Mouse (Mus musculus): ENCODE results near the gene Slc2a8. TPM values are rescaled to one million over a fixed set of nuclear protein-coding genes. Genes with fewer than 3 reads are reported as not detected.

Slc2a8 gene
- polyA plus RNA-seq, 1 experiment from 2014 or later, result 19.0 TPM

DNA sequence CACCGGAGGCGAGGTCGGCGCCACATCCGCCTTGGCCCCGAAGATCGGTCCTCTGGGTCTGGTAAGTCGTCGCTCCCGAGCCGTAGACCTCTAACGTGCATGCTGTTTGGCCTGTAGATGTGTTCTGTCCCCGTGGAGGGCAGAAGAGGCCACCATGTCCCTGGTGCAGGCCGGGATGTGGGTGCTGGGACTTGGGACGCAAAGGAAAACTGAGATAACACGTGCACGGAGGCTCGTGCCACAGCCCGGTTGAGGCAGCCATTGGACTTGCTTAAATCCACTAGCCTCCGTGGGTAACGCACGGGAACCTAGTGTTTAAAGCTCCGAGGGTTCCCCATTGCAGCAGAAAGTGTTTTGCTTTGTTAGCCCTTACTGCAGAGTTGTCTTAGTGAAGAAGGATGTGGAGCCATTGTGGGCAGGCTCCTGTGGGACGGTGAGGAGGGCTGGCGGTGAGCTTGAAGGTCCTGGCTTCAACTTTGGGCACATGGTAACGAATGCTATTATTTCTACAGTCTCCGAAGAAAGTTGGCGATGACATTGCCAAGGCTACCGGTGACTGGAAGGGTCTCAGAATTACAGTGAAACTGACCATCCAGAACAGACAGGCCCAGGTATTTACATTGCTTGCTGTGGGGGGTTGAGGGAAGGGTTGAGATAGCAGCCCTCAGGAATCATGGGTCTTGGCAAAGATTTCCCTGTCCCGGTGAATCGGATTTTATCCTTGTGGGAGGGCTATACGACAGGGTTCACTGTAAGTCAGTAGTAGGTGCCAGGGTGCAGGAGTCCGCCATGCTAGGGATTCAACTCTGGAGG is 19.6 kb downstream of the Slc2a8 start:
- peak overlapping the region; percentile 98 for H3K9ac ChIP-seq
- peaks cover 44% of the 10 kb centered on the region for H3K36me3 ChIP-seq
- H3K4me3 ChIP-seq, result peak overlapping the region; percentile 87
- no peak for ATAC-seq (ENCODE audit: extremely low read depth, insufficient number of reproducible peaks, low FRiP score, low TSS enrichment)
- H3K27ac ChIP-seq (replicated peaks), result peak overlapping the region; percentile 89
- WGBS, result 1% methylated on average over 33 of the region's 33 CpGs
- H3K4me1 ChIP-seq, result peaks cover 48% of the 10 kb centered on the region
- H3K9me3 ChIP-seq, result no peaks in the 10 kb centered on the region
- peak overlapping the region; percentile 87 for H3K4me2 ChIP-seq
- H3K27me3 ChIP-seq (replicated peaks), result no peaks in the 10 kb centered on the region

DNA sequence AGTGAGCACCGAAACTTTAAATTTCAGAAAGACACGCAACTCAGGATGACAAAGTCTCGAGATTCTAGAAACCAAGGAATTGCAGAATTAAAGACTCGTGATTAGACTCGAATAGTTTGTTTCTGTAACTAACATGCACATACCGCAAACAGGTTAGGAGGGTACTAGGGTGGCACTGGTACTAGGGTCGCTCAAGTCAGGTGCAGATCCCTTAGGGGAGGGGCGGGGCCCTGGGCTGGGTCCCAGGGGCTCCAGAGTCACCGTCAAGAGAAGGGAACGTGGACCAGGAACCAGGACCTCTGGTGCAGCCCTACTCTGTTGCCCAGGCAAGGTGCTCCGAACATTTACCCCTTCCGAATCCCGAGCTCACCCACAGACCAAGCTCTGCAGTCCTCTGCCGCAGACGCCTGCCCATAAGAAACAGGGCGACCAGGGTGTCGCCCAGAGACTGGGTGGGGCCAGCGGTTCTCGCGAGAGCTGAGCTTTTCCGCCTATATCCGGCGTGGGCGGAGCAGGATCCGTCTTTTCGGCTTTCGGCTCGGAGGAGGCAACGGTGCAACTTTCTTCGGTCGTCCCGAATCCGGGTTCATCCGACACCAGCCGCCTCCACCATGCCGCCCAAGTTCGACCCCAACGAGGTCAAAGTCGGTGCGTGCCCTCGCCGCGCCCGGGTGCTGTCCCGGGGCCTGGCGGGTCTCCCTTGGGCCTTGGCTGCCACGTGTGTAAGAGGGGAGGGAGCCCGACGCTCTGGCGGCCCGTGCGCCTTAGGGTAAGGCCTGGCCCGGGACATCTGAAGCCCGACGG is 20.5 kb downstream of the Slc2a8 start, which contains the start of the genes Rpl12 and Lrsam1:
TSS of gene Rpl12 (plus strand) at position 368 of the 804 bp plus-strand sequence.
TSS of gene Lrsam1 (minus strand) at position 423 of the 804 bp plus-strand sequence.
- Histone ChIP-seq H3K9ac (peak within 1 kb of the TSS; percentile 98), H3K27ac (replicated peaks) (peak within 1 kb of the TSS; percentile 89), H3K9me3 (no peaks in the 10 kb centered on the region), H3K4me3 (peak within 1 kb of the TSS; percentile 87), H3K4me2 (peak within 1 kb of the TSS; percentile 87), H3K36me3 (peaks cover 53% of the 10 kb centered on the region), H3K27me3 (replicated peaks) (no peaks in the 10 kb centered on the region), H3K4me1 (peaks cover 47% of the 10 kb centered on the region)
- ATAC-seq (ENCODE audit: extremely low read depth, insufficient number of reproducible peaks, low FRiP score, low TSS enrichment), result peak; percentile 83
- WGBS, result 3% methylated on average over 55 of the region's 55 CpGs

DNA sequence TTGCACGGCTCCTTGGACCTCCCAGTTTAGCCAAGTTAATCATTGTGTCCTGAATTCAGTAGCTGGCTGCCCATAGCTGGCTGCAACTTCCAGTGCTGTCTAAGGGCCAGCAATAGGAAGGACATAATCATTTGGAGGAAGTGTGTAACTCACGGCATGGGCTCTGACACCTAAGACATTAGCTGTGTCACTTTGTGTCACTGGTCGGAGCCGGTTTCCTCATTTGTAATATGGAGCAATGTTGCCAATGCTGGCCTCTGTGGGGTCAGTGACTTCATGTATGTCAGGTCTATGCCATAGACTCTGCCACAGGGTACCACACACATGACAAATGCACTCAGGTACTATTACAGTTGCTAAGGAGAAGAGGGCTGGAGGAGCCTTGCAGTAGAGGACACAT is 21.6 kb downstream of the Slc2a8 start:
- peak overlapping the region; percentile 98 for H3K9ac ChIP-seq
- H3K36me3 ChIP-seq, result peaks cover 64% of the 10 kb centered on the region
- H3K27ac ChIP-seq (replicated peaks), result no peak overlapping the region
- H3K4me1 ChIP-seq, result peaks cover 37% of the 10 kb centered on the region
- H3K9me3 ChIP-seq, result no peaks in the 10 kb centered on the region
- WGBS, result 81% methylated on average over 4 of the region's 4 CpGs
- no peak for ATAC-seq (ENCODE audit: extremely low read depth, insufficient number of reproducible peaks, low FRiP score, low TSS enrichment)
- H3K4me3 ChIP-seq, result peak overlapping the region; percentile 87; the same call in 1 of the 2 replicates
- H3K27me3 ChIP-seq (replicated peaks), result no peaks in the 10 kb centered on the region
- H3K4me2 ChIP-seq, result peak overlapping the region; percentile 87

DNA sequence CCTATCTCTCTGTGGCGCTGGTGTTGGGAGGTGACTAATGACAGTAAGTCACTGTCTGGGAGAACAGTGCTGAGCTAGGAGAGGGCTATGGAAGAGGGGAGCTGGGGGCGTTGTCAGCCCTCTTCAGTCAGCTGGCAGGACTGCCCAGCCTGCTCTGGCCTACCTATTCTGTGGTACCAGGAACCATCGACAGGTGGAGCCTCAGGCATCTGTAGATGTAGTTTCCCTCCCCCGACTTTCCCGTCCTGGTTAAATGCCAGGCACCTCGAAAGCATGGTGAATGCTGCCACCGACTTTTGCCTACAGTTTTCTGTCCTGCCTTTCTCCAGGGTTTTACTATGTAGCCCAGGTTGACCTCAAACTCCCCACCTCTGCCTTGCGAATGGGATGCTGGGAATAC is 24.5 kb downstream of the Slc2a8 start:
- WGBS, result 53% methylated on average over 8 of the region's 8 CpGs
- H3K27me3 ChIP-seq (replicated peaks), result no peaks in the 10 kb centered on the region
- no peak overlapping the region for H3K4me2 ChIP-seq
- H3K27ac ChIP-seq (replicated peaks), result no peak overlapping the region
- no peak overlapping the region for H3K4me3 ChIP-seq
- H3K9me3 ChIP-seq, result peaks cover 3% of the 10 kb centered on the region; the same call in 1 of the 2 replicates
- H3K9ac ChIP-seq, result no peak overlapping the region
- no peak for ATAC-seq (ENCODE audit: extremely low read depth, insufficient number of reproducible peaks, low FRiP score, low TSS enrichment)
- H3K36me3 ChIP-seq, result peaks cover 61% of the 10 kb centered on the region
- H3K4me1 ChIP-seq, result peaks cover 10% of the 10 kb centered on the region

DNA sequence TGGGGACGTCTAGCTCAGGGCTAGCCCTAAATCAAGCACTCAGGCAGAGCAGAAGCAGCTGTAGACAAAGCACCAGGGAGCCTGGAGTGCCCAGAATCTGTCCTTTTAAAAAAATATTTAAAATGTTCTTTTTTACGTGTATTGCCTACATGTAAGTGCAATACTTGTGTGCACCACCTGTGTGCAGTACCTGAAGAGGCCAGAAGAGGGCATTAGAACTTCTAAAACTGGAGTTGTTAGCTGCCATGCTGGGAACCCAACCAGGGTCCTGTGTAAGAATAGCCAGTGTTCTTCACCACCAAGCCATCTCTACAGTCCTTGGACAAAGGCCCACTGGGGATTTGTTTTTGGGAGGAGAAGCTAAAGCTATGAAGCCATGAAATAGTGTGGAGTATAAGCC is 27.3 kb downstream of the Slc2a8 start:
- peaks cover 3% of the 10 kb centered on the region; the same call in 1 of the 2 replicates for H3K9me3 ChIP-seq
- no peak for ATAC-seq (ENCODE audit: extremely low read depth, insufficient number of reproducible peaks, low FRiP score, low TSS enrichment)
- no peak overlapping the region for H3K4me3 ChIP-seq
- H3K27me3 ChIP-seq (replicated peaks), result no peaks in the 10 kb centered on the region
- peaks cover 85% of the 10 kb centered on the region for H3K36me3 ChIP-seq
- H3K4me1 ChIP-seq, result no peaks in the 10 kb centered on the region
- no peak overlapping the region for H3K4me2 ChIP-seq
- H3K9ac ChIP-seq, result no peak overlapping the region
- WGBS, result 86% methylated on average over 2 of the region's 2 CpGs
- no peak overlapping the region for H3K27ac ChIP-seq (replicated peaks)

DNA sequence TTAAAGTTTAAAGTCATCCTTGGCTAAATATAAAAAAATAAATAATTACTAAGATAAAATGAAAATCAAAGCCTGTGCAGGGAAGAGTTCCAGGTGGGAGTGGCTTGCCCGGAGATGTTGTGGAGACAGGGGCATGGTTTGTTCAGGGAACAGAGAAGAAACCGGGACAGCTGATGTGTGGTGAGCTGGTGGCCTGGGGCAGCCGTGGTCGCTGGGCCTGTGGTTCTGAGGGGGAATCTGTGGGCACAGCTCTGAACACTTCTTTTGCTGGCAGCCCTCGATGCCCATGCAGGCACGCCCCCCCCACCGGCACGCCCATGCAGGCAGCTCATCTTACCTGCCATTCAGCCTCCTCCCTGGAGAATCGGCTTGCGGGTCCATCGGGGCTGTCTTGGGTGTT is 34.4 kb downstream of the Slc2a8 start:
- no peaks in the 10 kb centered on the region for H3K27me3 ChIP-seq (replicated peaks)
- WGBS, result 88% methylated on average over 11 of the region's 11 CpGs
- no peak overlapping the region for H3K27ac ChIP-seq (replicated peaks)
- no peak overlapping the region for H3K4me3 ChIP-seq
- no peaks in the 10 kb centered on the region for H3K9me3 ChIP-seq
- H3K36me3 ChIP-seq, result peaks cover 86% of the 10 kb centered on the region
- no peak overlapping the region for H3K9ac ChIP-seq
- H3K4me1 ChIP-seq, result no peaks in the 10 kb centered on the region
- ATAC-seq (ENCODE audit: extremely low read depth, insufficient number of reproducible peaks, low FRiP score, low TSS enrichment), result no peak
- no peak overlapping the region for H3K4me2 ChIP-seq

DNA sequence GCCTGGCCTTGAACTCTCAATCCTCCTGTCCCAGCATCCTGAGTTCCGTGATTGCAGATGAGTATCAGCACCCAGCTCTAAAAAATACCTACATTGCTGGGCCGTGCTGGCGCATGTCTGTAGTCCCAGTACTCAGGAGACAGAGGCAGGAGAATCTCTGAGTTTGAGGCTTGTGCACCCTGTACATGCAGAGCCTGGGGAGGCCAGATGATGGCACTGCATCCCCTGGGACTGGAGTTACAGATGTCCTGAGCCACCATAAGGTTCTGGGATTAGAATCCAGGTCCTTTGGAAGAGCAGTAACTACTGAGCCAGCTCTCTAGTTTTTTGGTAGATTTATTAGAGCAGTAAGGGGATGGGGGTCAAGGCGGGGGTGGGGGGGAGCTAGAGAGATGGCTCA is 41.4 kb downstream of the Slc2a8 start:
- H3K27me3 ChIP-seq (replicated peaks), result no peaks in the 10 kb centered on the region
- H3K27ac ChIP-seq (replicated peaks), result no peak overlapping the region
- 84% methylated on average over 4 of the region's 4 CpGs for WGBS
- H3K9me3 ChIP-seq, result no peaks in the 10 kb centered on the region
- ATAC-seq (ENCODE audit: extremely low read depth, insufficient number of reproducible peaks, low FRiP score, low TSS enrichment), result no peak
- H3K4me2 ChIP-seq, result no peak overlapping the region
- no peak overlapping the region for H3K4me3 ChIP-seq
- H3K9ac ChIP-seq, result no peak overlapping the region
- H3K4me1 ChIP-seq, result no peaks in the 10 kb centered on the region
- peaks cover 89% of the 10 kb centered on the region for H3K36me3 ChIP-seq

DNA sequence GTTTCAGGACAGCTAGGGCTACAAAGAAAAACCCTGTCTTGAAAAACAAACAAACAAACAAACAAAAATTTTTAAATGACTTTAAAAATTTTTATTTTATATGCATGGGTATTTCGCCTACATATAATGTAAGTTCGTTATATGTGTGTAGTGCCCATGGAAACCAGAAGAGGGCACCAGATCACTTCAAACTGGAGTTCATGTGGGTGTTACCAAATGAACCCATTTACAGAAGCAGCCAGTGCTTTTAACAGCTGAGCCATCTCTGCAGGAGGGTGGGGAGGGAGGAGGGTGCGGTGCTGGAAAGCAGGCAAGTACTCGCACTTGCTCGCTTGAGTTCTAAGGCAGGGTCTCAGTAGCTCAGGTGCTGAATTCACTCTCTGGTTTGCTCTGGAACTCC is 42.5 kb downstream of the Slc2a8 start:
- Histone ChIP-seq H3K9me3 (no peaks in the 10 kb centered on the region), H3K4me2 (no peak overlapping the region), H3K27ac (replicated peaks) (no peak overlapping the region), H3K9ac (no peak overlapping the region), H3K4me3 (no peak overlapping the region), H3K4me1 (no peaks in the 10 kb centered on the region), H3K27me3 (replicated peaks) (no peaks in the 10 kb centered on the region), H3K36me3 (peaks cover 88% of the 10 kb centered on the region)
- no peak for ATAC-seq (ENCODE audit: extremely low read depth, insufficient number of reproducible peaks, low FRiP score, low TSS enrichment)
- 63% methylated on average over 5 of the region's 5 CpGs for WGBS

DNA sequence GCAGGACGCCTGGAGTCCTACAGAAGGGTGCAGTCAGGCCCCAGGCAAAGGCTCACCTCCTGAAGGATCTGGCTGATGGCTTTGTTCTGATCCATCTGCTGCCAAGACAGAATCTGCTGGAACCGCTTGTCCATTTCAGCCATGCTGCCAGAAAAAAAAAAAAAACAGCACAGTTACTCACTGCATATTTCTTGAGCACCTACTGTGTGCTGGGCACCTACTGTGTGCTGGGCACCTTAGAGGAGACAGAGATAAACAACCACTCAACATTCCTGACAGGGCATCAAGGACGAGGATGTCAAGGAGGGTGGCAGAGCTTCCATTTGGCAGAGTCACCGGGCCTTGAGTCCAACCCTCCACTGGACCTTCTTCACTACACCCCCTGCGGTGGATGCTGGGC is 43.1 kb downstream of the Slc2a8 start:
- Histone ChIP-seq H3K4me3 (no peak overlapping the region), H3K36me3 (peaks cover 89% of the 10 kb centered on the region), H3K9ac (no peak overlapping the region), H3K4me1 (no peaks in the 10 kb centered on the region), H3K27ac (replicated peaks) (no peak overlapping the region), H3K4me2 (no peak overlapping the region), H3K27me3 (replicated peaks) (no peaks in the 10 kb centered on the region), H3K9me3 (no peaks in the 10 kb centered on the region)
- ATAC-seq (ENCODE audit: extremely low read depth, insufficient number of reproducible peaks, low FRiP score, low TSS enrichment), result no peak
- 72% methylated on average over 5 of the region's 5 CpGs for WGBS

DNA sequence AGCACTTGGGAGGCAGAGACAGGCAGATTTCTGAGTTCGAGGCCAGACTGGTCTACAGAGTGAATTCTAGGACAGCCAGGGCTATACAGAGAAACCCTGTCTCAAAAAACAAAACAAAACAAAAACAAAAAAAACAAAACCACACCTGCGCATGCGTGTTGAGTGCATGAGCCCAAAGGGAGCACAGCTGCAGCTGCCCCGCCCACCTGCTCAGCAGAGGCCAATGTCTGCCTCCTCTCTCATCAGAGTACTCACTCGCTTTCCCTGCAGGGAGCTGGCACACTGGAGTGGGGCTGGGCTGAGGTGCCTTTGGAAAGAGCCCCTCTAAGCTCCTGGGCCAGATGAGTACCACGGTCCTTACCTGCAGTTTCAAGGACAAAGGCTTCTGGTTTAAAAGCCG is 50.2 kb downstream of the Slc2a8 start:
- WGBS, result 71% methylated on average over 7 of the region's 7 CpGs

More for the DNA sequence above, 50.2 kb downstream of the Slc2a8 start:
- no peak overlapping the region for H3K4me2 ChIP-seq
- peaks cover 78% of the 10 kb centered on the region for H3K36me3 ChIP-seq
- no peak for ATAC-seq (ENCODE audit: extremely low read depth, insufficient number of reproducible peaks, low FRiP score, low TSS enrichment)
- no peak overlapping the region for H3K4me3 ChIP-seq
- H3K27ac ChIP-seq (replicated peaks), result no peak overlapping the region
- H3K9ac ChIP-seq, result no peak overlapping the region
- no peaks in the 10 kb centered on the region for H3K27me3 ChIP-seq (replicated peaks)
- no peaks in the 10 kb centered on the region for H3K9me3 ChIP-seq
- H3K4me1 ChIP-seq, result 0 out of 2 replicates have a peak, but pooled peaks cover 4% of the 10 kb centered on the region
